Mouse (Mus musculus) intestine, postnatal 0 days (tissue): Measurements from ENCODE around the gene Ankrd33. TPM values are rescaled to one million over a fixed set of nuclear protein-coding genes. Genes with fewer than 3 reads are reported as not detected.
A peak's percentile ranks its signal among the peaks of the same experiment; 100 is the strongest.

Source experiments
- ATAC-seq: fragments of 200-750 bp; cut with Nextera tagmentation; 2 replicates; pipeline ENCODE4 v1.8.0; 2017; ENCODE audit warnings: mild to moderate bottlenecking, moderate TSS enrichment, moderate library complexity
- H3K27ac ChIP-seq: fragments of 300-500 bp; sonication (generic); 2 replicates; pipeline ENCODE4 v1.5.1; 2014; ENCODE audit warnings: mild to moderate bottlenecking, low read depth, low read length, moderate library complexity
- H3K27me3 ChIP-seq: fragments of 300-500 bp; sonication (generic); replicated peaks from 2 replicates; pipeline ENCODE4 v1.6.1; 2014; ENCODE audit warnings: low read length, mixed read lengths; ENCODE audit not compliant: control insufficient read depth, insufficient read depth
- H3K36me3 ChIP-seq: fragments of 300-500 bp; sonication (generic); 2 replicates; pipeline ENCODE4 v1.6.1; 2014; ENCODE audit warnings: mild to moderate bottlenecking, moderate library complexity; ENCODE audit not compliant: control insufficient read depth, insufficient read depth
- H3K4me1 ChIP-seq: fragments of 300-500 bp; sonication (generic); replicated peaks from 2 replicates; pipeline ENCODE4 v1.6.1; 2014; ENCODE audit warnings: antibody characterized with exemption, low read length, mixed read lengths; ENCODE audit not compliant: control insufficient read depth, insufficient read depth
- H3K4me2 ChIP-seq: fragments of 300-500 bp; sonication (generic); replicated peaks from 2 replicates; pipeline ENCODE4 v1.6.1; 2014; ENCODE audit warnings: low read depth, mild to moderate bottlenecking, moderate library complexity
- H3K4me3 ChIP-seq: fragments of 300-500 bp; sonication (generic); 2 replicates; pipeline ENCODE4 v1.5.1; 2014; ENCODE audit warnings: low read depth, low read length
- H3K9ac ChIP-seq: fragments of 300-500 bp; sonication (generic); 2 replicates; pipeline ENCODE4 v1.6.1; 2014; ENCODE audit warnings: mild to moderate bottlenecking, low read depth, low read length
- H3K9me3 ChIP-seq: fragments of 300-500 bp; sonication (generic); 2 replicates; pipeline ENCODE4 v1.6.1; 2016; ENCODE audit warnings: mixed run types; ENCODE audit not compliant: control insufficient read depth
- CTCF ChIP-seq: sonication (generic); IDR thresholded peaks from 2 replicates; pipeline ENCODE4 v1.5.1; 2016; ENCODE audit warnings: low read depth, mild to moderate bottlenecking, control low read depth, antibody characterized with exemption, moderate library complexity
- WGBS: fragments of 180-500 bp; shearing (Covaris S2); extraction: QIAGEN DNeasy Blood & Tissue Kit; methylation state at CpG from one replicate; pipeline ENCODE4 v1.1.7; 2014; 5-methylcytosine and 5-hydroxymethylcytosine counted together
- polyA plus RNA-seq: library from polyadenylated mRNA; unstranded; fragments of >200 nt; fragmentation: Nextera tagmentation; extraction: Ambion mirVana; gene quantifications from 2 replicates; pipeline ENCODE4 v1.2.1, GENCODE M21; 2015

The Ankrd33 gene
- polyA plus RNA-seq, 1 experiment from 2014 or later: not detected

- 8% methylated on average over 46 of the region's 46 CpGs for WGBS
These were observed 12.9 kb downstream of the Ankrd33 start, which contains the start of gene Acvrl1 for GRCm38 (mm10) chr15:101128181-101129089. Acvrl1 (plus strand) TSS chr15:101128522.

GRCm38 (mm10) chr15:101129412-101129811, 13.9 kb downstream of the Ankrd33 start:
- no peak for ATAC-seq
- H3K4me1 ChIP-seq: 0 out of 2 replicates have a peak, but pooled peaks cover 2% of the 10 kb centered on the region
- H3K9me3 ChIP-seq: no peaks in the 10 kb centered on the region
- peaks cover 8% of the 10 kb centered on the region; the same call in 1 of the 2 replicates for H3K27me3 ChIP-seq
- H3K36me3 ChIP-seq: no peaks in the 10 kb centered on the region; the same call in 1 of the 2 replicates
- H3K27ac ChIP-seq: peak overlapping the region; percentile 75
- peak overlapping the region; percentile 65; the same call in 1 of the 2 replicates for H3K9ac ChIP-seq
- H3K4me2 ChIP-seq: peak overlapping the region; percentile 71
- peak overlapping the region; percentile 50 for H3K4me3 ChIP-seq
- no peak for TF ChIP-seq CTCF
- 24% methylated on average over 5 of the region's 5 CpGs for WGBS

More at GRCm38 (mm10) chr15:101128181-101129089, 12.9 kb downstream of the Ankrd33 start, which contains the start of gene Acvrl1:
- no peaks in the 10 kb centered on the region for H3K9me3 ChIP-seq
- H3K4me1 ChIP-seq: 0 out of 2 replicates have a peak, but pooled peaks cover 2% of the 10 kb centered on the region
- peaks cover 8% of the 10 kb centered on the region; the same call in 1 of the 2 replicates for H3K27me3 ChIP-seq
- peak within 1 kb of the TSS; percentile 75 for H3K27ac ChIP-seq
- H3K9ac ChIP-seq: peak within 1 kb of the TSS; percentile 65
- H3K4me2 ChIP-seq: peak within 1 kb of the TSS; percentile 71
- peak within 1 kb of the TSS; percentile 50 for H3K4me3 ChIP-seq
- no peaks in the 10 kb centered on the region; the same call in 1 of the 2 replicates for H3K36me3 ChIP-seq
- peak; percentile 28; the same call in 1 of the 2 replicates for ATAC-seq
- no peak; the same call in 1 of the 2 replicates for TF ChIP-seq CTCF

GRCm38 (mm10) chr15:101131498-101131897, 15.9 kb downstream of the Ankrd33 start:
- Histone ChIP-seq H3K9ac (no peak overlapping the region; the same call in 1 of the 2 replicates), H3K27ac (no peak overlapping the region), H3K36me3 (no peaks in the 10 kb centered on the region; the same call in 1 of the 2 replicates), H3K4me2 (peak overlapping the region; percentile 48), H3K4me3 (no peak overlapping the region), H3K9me3 (no peaks in the 10 kb centered on the region), H3K27me3 (peaks cover 8% of the 10 kb centered on the region; the same call in 1 of the 2 replicates), H3K4me1 (0 out of 2 replicates have a peak, but pooled peaks cover 2% of the 10 kb centered on the region)
- ATAC-seq: no peak
- TF ChIP-seq CTCF: peak; percentile 1; the same call in 1 of the 2 replicates
- 21% methylated on average over 11 of the region's 11 CpGs for WGBS

GRCm38 (mm10) chr15:101132041-101132440, 16.5 kb downstream of the Ankrd33 start:
- peaks cover 8% of the 10 kb centered on the region; the same call in 1 of the 2 replicates for H3K27me3 ChIP-seq
- ATAC-seq: no peak
- TF ChIP-seq CTCF: no peak
- 72% methylated on average over 6 of the region's 6 CpGs for WGBS
- 0 out of 2 replicates have a peak overlapping the region, but pooled peaks have one; percentile 41 for H3K27ac ChIP-seq
- H3K9me3 ChIP-seq: no peaks in the 10 kb centered on the region
- H3K9ac ChIP-seq: no peak overlapping the region
- H3K4me1 ChIP-seq: 0 out of 2 replicates have a peak, but pooled peaks cover 2% of the 10 kb centered on the region
- peak overlapping the region; percentile 48 for H3K4me2 ChIP-seq
- H3K4me3 ChIP-seq: no peak overlapping the region
- H3K36me3 ChIP-seq: no peaks in the 10 kb centered on the region; the same call in 1 of the 2 replicates

- Histone ChIP-seq H3K9me3 (no peaks in the 10 kb centered on the region), H3K9ac (no peak overlapping the region), H3K36me3 (peaks cover 5% of the 10 kb centered on the region; the same call in 1 of the 2 replicates), H3K27me3 (peaks cover 8% of the 10 kb centered on the region; the same call in 1 of the 2 replicates), H3K4me2 (no peak overlapping the region), H3K4me1 (0 out of 2 replicates have a peak, but pooled peaks cover 2% of the 10 kb centered on the region), H3K4me3 (no peak overlapping the region), H3K27ac (peak overlapping the region; percentile 41)
- no peak for ATAC-seq
- WGBS: 73% methylated on average over 6 of the region's 6 CpGs
- no peak for TF ChIP-seq CTCF
These were observed 17.2 kb downstream of the Ankrd33 start for GRCm38 (mm10) chr15:101132761-101133160.
